Mouse (Mus musculus) spleen, postnatal 4 days (tissue): Measurements from ENCODE around the gene Rpl3.
"Not testable (repeated sequence)": the region's sequence is repeated elsewhere in the genome, so short reads cannot be mapped to it uniquely, and the experiment has no call there.

ENCODE experiments used
- DNase-seq, 2 experiments: peaks; one replicate each; pipeline ENCODE4 v3.0.0; 2022; ENCODE audit warnings: low spot score in 2 of 2

Gene Rpl3

GRCm38 (mm10) chr15:80091121-80091955 is at the start of gene Rpl3, which contains the start of gene Syngr1:
TSS of gene Rpl3 (minus strand) at chr15:80091868.
TSS of gene Syngr1 (plus strand) at chr15:80091334.
- DNase-seq = peak; percentile 83 to 95

- DNase-seq = no peak
These were observed 49.2 kb upstream of the Rpl3 start for GRCm38 (mm10) chr15:80140878-80141277.

- DNase-seq = no peak
These were observed 48.6 kb upstream of the Rpl3 start for GRCm38 (mm10) chr15:80140302-80140701.

- DNase-seq = no peak
These were observed 46.5 kb upstream of the Rpl3 start for GRCm38 (mm10) chr15:80137945-80138791.

GRCm38 (mm10) chr15:80136645-80137044 is 45.0 kb upstream of the Rpl3 start:
- no peak for DNase-seq

- no peak for DNase-seq
These were observed 43.8 kb upstream of the Rpl3 start for GRCm38 (mm10) chr15:80135499-80135898.

GRCm38 (mm10) chr15:80134450-80134847 is 42.8 kb upstream of the Rpl3 start:
- peak in 1 of 2 experiments; percentile 60 for DNase-seq

- DNase-seq = peak in 1 of 2 experiments; percentile 35
These were observed 42.2 kb upstream of the Rpl3 start for GRCm38 (mm10) chr15:80133682-80134449.

GRCm38 (mm10) chr15:80132993-80133586 is 41.4 kb upstream of the Rpl3 start, which contains the start of gene Tab1:
TSS of gene Tab1 (plus strand) at chr15:80133127.
- peak; percentile 90 to 96 for DNase-seq

GRCm38 (mm10) chr15:80132452-80132851 is 40.8 kb upstream of the Rpl3 start:
- DNase-seq = no peak

- DNase-seq = no peak
These were observed 39.8 kb upstream of the Rpl3 start for GRCm38 (mm10) chr15:80131421-80131820.

- DNase-seq = peak in 1 of 2 experiments; percentile 64
These were observed 39.0 kb upstream of the Rpl3 start for GRCm38 (mm10) chr15:80130689-80131088.

GRCm38 (mm10) chr15:80129982-80130381 is 38.3 kb upstream of the Rpl3 start:
- DNase-seq = no peak

GRCm38 (mm10) chr15:80127191-80127590 is 35.5 kb upstream of the Rpl3 start:
- no peak for DNase-seq

- DNase-seq = no peak
These were observed 33.0 kb upstream of the Rpl3 start for GRCm38 (mm10) chr15:80124651-80125050.

- not testable (repeated sequence) for DNase-seq
These were observed 30.8 kb upstream of the Rpl3 start for GRCm38 (mm10) chr15:80122431-80122830.

GRCm38 (mm10) chr15:80121721-80122325 is 30.2 kb upstream of the Rpl3 start:
- no peak for DNase-seq

GRCm38 (mm10) chr15:80119076-80119475 is 27.4 kb upstream of the Rpl3 start:
- no peak for DNase-seq

- no peak for DNase-seq
These were observed 25.5 kb upstream of the Rpl3 start for GRCm38 (mm10) chr15:80117154-80117553.

- no peak for DNase-seq
These were observed 24.5 kb upstream of the Rpl3 start for GRCm38 (mm10) chr15:80115866-80116794.
